Mouse (Mus musculus) brain, adult 2 months (tissue): Measurements from ENCODE around the gene Morn2.

Experiments used
- DNase-seq: peaks from one replicate; pipeline ENCODE4 v3.0.0; 2011; ENCODE audit warnings: low read depth, low spot score

Gene Morn2

DNA sequence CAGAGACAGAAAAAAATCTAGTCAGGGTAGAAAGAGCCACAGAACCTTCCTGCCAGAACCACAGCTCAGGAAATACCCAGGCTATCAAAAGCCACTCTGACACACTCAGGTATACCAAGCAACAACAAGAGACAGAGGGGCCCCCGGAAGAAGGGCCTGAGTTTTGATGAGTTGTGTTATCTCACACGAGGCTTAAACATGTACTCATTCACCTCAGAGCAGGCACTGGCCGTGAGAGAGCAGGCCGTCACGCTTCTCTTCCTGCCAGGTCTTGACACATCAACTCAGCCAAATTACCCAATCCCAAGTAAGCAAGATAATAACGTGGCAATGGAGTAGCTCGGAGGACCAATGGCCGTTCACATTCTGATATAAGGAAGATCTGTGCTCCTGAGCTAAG lies 33.7 kb downstream of the Morn2 start:
- no peak for DNase-seq

DNA sequence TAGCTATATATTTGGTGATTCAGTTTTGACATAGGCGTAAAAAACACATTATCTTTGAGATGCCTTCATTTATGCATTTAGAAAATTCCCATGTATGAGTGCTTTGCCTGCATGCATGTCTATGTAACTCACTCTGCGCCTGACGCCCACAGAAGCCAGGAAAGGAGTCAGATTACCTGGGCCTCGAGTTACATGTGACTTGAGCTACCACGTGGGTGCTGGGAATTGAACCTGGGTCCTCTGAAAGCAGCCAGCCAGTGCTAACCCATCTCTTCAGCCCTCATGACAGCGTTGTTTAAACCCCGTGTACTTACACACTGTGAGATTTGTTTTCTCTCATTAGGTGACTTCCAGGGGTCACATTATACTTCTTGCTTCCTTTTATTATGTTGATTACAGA lies 34.5 kb downstream of the Morn2 start:
- no peak for DNase-seq

GRCm38 (mm10) chr17:80325456-80325855 lies 35.5 kb downstream of the Morn2 start:
- no peak for DNase-seq

GRCm38 (mm10) chr17:80326431-80326830 lies 36.4 kb downstream of the Morn2 start:
- DNase-seq: no peak

- DNase-seq: peak; percentile 51
Measured at GRCm38 (mm10) chr17:80332386-80332785, 42.4 kb downstream of the Morn2 start.

DNA sequence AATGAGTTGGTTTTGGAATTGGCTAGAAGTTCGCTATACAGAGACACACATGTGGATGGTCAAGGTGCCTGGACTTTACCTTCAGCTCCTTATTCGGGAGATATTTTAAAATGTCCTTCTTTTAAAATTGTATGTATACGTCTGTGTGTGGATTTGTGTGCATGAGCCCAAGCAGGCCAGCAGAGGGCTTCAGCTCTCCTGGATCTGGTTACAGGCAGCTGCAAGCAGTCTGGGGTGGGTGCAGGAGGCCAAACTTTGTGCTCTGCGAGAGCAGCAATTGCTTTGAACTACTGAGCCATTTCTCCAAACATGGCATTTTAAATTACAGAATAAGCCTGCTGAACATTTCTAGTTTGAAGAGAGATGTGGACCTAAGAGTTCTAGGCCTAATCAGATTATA lies 55.3 kb downstream of the Morn2 start:
- peak; percentile 19 for DNase-seq

GRCm38 (mm10) chr17:80346591-80347125 lies 56.7 kb downstream of the Morn2 start:
- no peak for DNase-seq
